Mouse (Mus musculus) lung, postnatal 36 days (tissue): ENCODE measurements at regions not wholly inside any gene's neighbourhood (a gene's known extent, or its start where the extent isn't known, plus 50 kb on each side); places are given as distances from the start of the nearest gene placed in this dataset.

Experiments
- DNase-seq: peaks from one replicate; pipeline ENCODE4 v3.0.0; 2022; ENCODE audit warnings: mixed read lengths

DNA sequence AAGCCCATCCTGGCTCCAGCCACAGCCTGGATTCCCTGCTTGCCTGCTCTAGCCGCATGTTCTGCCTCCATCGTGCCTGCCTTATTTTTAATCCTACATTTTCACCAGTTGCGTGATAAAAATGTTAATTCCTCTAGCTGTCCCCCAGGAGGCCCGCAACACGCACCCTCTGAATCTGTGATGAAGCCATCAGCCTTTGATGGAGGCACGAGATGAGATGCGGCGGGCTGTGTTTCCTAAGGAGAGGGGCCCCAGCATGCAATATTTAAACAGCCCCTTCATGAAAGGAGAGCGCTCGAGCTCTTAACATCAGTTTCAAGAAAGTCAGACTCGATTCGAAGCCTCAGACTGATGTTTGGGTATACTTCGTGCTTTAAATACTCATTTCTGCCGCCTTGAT, 76.3 kb downstream of the Nptx2 start:
- DNase-seq: no peak

GRCm38 (mm10) chr5:144623358-144623757, 77.7 kb downstream of the Nptx2 start:
- DNase-seq: no peak

- no peak for DNase-seq
These were observed 86.6 kb downstream of the Nptx2 start for GRCm38 (mm10) chr5:144632295-144632694.

DNA sequence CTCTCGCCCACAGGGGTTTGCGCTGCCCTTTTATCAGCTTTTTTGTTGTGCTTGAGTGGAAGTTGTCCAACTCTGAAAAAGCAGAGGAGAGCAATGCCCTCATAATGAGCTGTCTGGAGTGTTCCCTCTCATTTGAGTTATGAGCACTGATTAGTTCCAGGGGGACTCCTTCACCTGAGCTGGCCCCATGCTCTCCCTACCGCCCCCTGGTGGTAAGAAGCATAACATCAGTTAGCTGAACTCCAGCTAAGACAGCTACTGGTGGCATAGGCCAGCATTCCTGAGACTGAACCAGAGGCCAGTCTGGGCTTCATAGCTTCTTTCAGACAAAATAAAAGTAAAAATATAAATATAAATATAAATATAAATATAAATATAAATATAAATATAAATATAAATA, 92.9 kb downstream of the Nptx2 start:
- peak; percentile 40 for DNase-seq

GRCm38 (mm10) chr5:144639639-144640038, 93.9 kb downstream of the Nptx2 start:
- no peak for DNase-seq

GRCm38 (mm10) chr5:144642766-144643165, 97.1 kb downstream of the Nptx2 start:
- no peak for DNase-seq

DNA sequence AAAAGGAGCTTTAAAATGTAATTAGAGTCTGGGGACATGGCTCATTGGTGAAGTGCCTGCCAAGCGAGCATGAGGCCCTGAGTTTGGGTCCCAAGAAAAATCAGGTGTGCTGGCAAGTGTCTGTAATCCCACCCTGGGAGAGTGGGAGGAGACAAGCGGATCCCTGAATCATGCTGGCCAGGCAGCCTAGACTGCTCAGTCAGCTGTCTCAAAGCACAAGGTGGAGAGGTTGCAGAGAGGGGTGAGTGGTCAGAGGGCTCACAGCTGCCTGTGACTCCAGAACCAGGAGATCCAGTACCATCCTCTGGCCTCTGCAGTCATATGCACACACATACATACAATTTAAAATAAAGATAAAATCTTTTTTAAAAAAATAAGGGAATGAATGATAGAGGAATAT, 97.7 kb downstream of the Nptx2 start:
- no peak for DNase-seq

GRCm38 (mm10) chr5:144645367-144645766, 99.7 kb downstream of the Nptx2 start:
- DNase-seq: no peak

DNA sequence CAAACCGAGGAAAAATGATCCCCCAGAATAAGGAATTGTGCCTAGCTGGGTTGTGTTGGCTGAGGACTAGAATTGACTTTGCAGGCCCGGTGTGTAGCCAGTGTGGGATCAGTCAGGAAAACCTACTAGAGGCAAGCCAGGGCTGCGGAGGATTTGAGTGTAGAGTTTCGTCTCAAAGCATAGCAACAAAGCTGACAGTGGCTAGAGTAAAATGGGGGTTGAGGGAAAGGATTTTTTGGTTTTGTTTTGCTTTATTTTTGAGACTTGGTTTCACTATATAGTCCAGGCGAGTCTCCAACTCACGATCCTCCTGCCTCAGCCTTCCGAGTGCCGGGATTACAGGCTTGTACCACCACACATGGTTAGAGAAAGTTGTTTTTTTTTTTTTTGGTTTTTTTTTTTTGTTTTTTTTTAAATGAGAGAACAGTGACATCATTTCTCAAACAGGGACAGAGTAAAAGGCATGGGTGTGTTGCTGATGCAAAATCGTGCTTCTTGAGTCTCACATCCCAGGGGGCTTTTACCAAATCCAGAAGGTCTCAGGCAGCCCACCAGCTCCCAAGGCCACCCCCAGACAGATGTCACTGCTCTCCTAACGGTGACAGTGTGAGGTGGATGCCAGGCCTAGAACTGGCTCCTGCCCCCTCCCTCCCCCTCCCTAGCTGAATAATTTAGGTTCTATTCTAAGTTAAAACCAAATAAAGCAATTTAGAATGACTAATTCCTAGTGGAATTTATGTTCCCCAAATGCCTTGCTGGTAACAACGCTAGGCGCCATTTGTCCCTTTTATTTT, 101.8 kb downstream of the Nptx2 start:
- no peak for DNase-seq

DNA sequence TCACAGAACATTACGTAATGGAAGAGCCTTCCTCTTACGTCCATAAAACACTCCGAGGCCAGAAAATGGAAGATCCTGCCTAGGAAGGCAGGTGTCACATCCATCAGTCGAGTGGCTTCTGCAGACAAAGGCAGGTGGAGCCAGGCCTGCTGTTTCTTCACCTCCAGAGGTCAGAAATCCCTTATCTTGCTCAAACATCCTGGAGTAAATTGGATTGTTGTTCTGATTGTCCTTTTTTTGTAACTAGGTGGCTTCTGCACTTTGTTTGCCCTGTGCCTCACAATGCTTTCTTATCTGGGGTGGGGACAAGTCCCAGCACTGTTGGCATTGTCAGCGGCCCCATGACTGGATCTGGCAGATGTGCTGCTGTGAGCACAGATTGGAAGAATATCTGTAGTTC, 106.5 kb downstream of the Nptx2 start:
- no peak for DNase-seq

- no peak for DNase-seq
These were observed 99.6 kb downstream of the Tmem130 start for GRCm38 (mm10) chr5:144662031-144662430.

DNA sequence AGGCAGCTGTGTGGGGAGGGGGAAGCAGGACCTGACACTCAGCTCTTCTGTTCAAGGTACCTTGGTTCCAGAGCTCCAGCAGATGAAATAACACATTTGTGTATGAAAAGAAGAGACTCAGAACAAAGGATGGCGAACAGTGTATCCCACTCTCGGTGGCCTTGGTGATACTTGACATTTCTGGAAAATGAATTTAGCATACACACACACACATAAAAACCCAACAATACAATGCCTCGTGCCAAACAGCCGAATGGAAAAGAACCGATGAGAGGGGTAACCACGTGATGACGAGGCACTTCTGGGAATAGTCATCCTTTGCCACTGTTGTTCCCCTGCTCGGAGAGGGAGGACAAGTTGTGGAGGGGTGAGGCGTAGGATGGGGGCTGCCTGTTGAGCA, 97.6 kb downstream of the Tmem130 start:
- DNase-seq: no peak

DNA sequence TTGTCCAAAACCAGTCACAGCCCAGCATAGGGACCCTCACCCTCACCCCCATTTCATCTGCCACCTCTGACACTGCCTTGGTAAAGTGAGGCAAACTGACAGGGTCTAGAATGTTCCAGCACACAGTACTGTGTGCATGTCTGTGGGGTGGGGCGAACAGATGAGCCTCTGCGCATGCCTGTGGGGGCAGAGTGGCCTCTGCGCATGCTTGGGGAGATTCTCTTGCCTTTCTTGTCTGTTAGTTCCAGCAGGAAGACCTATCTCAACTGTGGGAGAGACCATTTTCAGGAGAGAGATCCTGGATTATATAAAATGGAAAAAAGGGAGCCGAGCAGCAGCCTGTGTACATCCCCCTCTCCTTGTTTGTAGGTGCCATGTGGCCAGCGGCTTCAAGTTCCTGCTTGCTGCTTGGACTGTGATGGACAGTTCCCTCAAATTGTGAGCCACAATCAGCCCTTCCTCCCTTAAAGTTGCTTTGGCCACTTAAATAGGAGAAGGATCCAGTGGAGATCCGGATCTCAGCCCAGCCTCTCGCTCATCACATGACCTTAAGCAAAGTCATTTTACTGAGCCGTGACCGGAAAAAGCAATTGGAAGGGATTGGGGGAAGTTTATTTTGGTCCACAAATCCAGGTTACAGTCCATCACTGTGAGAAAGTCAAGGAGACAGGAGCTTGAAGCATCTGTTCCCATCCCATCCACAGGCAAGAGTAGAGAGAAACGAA, 96.9 kb downstream of the Tmem130 start:
- no peak for DNase-seq

DNA sequence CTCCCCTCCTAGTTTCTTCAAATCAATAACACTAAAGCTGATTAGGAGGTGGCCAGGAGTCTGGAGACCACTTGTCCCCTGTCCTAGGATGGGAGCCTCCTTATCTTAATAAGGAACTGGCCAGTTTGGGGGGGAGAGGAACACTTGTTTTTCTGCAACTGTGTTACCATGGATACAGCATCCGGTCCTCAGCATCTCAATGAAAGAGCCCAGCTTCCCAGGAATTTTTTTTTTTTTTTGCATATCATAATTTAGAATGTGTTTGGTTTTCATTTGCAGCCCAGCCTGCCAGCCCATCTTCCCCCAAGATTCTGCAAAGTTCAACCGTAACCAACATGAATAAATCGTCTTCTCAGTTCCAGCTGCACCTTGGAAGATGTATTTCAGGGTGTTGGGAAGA, 93.6 kb downstream of the Tmem130 start:
- DNase-seq: no peak

DNA sequence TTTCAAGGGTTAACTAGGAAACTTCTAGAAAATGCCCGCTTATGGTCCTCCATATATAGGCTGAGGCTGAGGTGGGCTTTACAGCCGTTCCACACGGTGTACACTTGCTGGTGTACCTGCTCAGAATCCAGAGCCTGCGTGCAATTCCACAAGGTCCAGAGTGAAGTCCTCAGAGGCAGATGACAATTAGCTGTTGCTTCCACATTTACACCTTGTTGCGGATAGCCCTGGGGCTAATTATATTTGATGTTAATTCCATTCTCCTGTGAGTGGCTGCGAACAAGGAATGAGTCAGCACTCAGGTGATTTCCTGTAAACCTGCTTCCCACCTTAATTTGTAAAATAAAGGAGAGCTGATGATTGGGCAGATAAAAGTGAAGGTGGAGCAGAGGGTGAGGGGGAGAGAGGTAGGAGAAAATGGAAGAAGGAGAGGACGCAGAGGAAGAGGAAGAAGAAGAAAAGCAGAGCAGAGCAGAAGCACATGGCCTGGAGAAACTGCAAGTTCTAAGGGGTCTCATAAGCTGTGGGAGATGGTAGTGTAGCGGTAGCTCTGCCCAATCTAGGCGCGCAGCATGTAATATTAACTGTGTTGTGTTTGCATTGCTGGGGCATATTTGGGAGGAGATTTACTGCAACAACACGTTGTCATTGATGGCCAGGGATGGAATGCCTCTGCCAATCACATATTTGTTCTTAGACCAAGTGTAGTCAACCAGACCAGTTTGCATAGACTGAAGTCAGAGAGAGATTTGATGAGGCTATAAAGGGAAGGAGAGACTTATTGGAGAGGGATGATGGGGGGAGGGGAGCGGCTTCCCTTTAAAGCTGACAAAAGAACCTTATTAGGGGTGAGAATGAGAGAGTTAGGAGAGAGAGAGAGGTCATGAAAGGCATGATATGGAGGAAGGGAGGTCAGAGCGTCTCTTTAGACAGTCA, 82.5 kb downstream of the Tmem130 start:
- no peak for DNase-seq

DNA sequence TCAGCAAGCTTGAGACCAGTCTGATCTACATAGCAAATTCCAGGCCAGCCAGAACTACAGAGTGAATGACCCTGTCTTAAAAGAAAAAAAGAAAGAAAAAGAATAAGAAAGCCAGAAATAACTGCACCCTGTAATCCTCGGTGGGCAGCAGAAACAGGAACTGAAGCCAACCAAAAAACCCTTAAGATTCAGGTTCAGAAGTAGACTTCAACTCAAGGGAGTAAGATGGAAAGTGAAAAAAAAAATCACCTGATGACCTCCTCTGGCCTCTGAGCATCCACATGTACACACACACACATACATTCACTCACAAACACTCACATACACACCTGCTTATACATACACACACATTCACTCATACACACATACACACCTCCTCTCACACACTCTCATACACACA, 77.4 kb downstream of the Tmem130 start:
- DNase-seq: no peak
